Mouse (Mus musculus) midbrain, postnatal 0 days (tissue): Measurements from ENCODE around the gene Rmdn2. TPM values are rescaled to one million over a fixed set of nuclear protein-coding genes. Genes with fewer than 3 reads are reported as not detected.

ENCODE experiments used
- ATAC-seq: fragments of 200-750 bp; cut with Nextera tagmentation; 2 replicates; pipeline ENCODE4 v1.8.0; 2017; ENCODE audit warnings: moderate number of reproducible peaks, mild to moderate bottlenecking, moderate TSS enrichment, moderate library complexity; ENCODE audit not compliant: low FRiP score
- DNase-seq: peaks from one replicate; pipeline ENCODE4 v3.0.0-alpha.2; 2015; ENCODE audit warnings: low spot score
- H3K27ac ChIP-seq: fragments of 300-500 bp; sonication (generic); 2 replicates; pipeline ENCODE4 v1.5.1; 2014; ENCODE audit warnings: low read depth, mild to moderate bottlenecking, low read length, mixed read lengths
- H3K27me3 ChIP-seq: fragments of 300-500 bp; sonication (generic); 2 replicates; pipeline ENCODE4 v1.6.1; 2014; ENCODE audit warnings: low read length, control low read depth, mixed read lengths; ENCODE audit not compliant: insufficient read depth
- H3K36me3 ChIP-seq: fragments of 300-500 bp; sonication (generic); 2 replicates; pipeline ENCODE4 v1.6.1; 2014; ENCODE audit warnings: low read length, control low read depth, mixed read lengths; ENCODE audit not compliant: insufficient read depth
- H3K4me1 ChIP-seq: fragments of 300-500 bp; sonication (generic); 2 replicates; pipeline ENCODE4 v1.6.1; 2014; ENCODE audit warnings: mild to moderate bottlenecking, control low read depth, antibody characterized with exemption, low read length, mixed read lengths; ENCODE audit not compliant: insufficient read depth
- H3K4me2 ChIP-seq: fragments of 300-500 bp; sonication (generic); 2 replicates; pipeline ENCODE4 v1.6.1; 2014; ENCODE audit warnings: low read depth, mild to moderate bottlenecking, low read length, mixed read lengths; ENCODE audit not compliant: poor library complexity, severe bottlenecking
- H3K4me3 ChIP-seq: fragments of 300-500 bp; sonication (generic); 2 replicates; pipeline ENCODE4 v1.5.1; 2014; ENCODE audit warnings: low read depth, mild to moderate bottlenecking, low read length, moderate library complexity
- H3K9ac ChIP-seq: fragments of 300-500 bp; sonication (generic); replicated peaks from 2 replicates; pipeline ENCODE4 v1.6.1; 2014; ENCODE audit warnings: mild to moderate bottlenecking, low read length, moderate library complexity, mixed read lengths; ENCODE audit not compliant: poor library complexity, severe bottlenecking
- H3K9me3 ChIP-seq: fragments of 300-500 bp; sonication (generic); 2 replicates; pipeline ENCODE4 v1.6.1; 2016; ENCODE audit warnings: low read length, control low read depth
- CTCF ChIP-seq: IDR thresholded peaks from 2 replicates; pipeline ENCODE4 v1.5.1; 2016; ENCODE audit warnings: antibody characterized with exemption, mild to moderate bottlenecking
- WGBS: fragments of 180-500 bp; shearing (Covaris S2); extraction: QIAGEN DNeasy Blood & Tissue Kit; methylation state at CpG from one replicate; pipeline ENCODE4 v1.1.7; 2014; 5-methylcytosine and 5-hydroxymethylcytosine counted together
- polyA plus RNA-seq: library from polyadenylated mRNA; unstranded; fragments of >200 nt; fragmentation: Nextera tagmentation; extraction: Ambion mirVana; gene quantifications from 2 replicates; pipeline ENCODE4 v1.2.1, GENCODE M21; 2015
- total RNA-seq: library from RNA; depleted of rRNA; stranded (reverse); fragments of >200 nt; gene quantifications from 2 replicates; pipeline ENCODE4 v1.2.3, GENCODE M21; 2014

The Rmdn2 gene
- total and polyA plus RNA-seq, 2 experiments from 2014 or later, result 2.8 to 10.7 TPM

GRCm38 (mm10) chr17:79622050-79622449 lies 10.4 kb downstream of the Rmdn2 start:
- H3K36me3 ChIP-seq, result no peaks in the 10 kb centered on the region
- 97% methylated on average over 6 of the region's 6 CpGs for WGBS
- no peak for TF ChIP-seq CTCF
- no peak overlapping the region for H3K4me3 ChIP-seq
- ATAC-seq (no peak), DNase-seq (no peak)
- no peaks in the 10 kb centered on the region for H3K9me3 ChIP-seq
- H3K27ac ChIP-seq, result no peak overlapping the region
- no peak overlapping the region for H3K4me2 ChIP-seq
- H3K27me3 ChIP-seq, result no peaks in the 10 kb centered on the region
- no peak overlapping the region for H3K9ac ChIP-seq
- H3K4me1 ChIP-seq, result no peaks in the 10 kb centered on the region

- Histone ChIP-seq H3K4me2 (no peak overlapping the region), H3K27me3 (no peaks in the 10 kb centered on the region), H3K4me1 (no peaks in the 10 kb centered on the region), H3K9me3 (no peaks in the 10 kb centered on the region), H3K36me3 (no peaks in the 10 kb centered on the region), H3K4me3 (no peak overlapping the region), H3K27ac (no peak overlapping the region), H3K9ac (no peak overlapping the region)
- no peak for TF ChIP-seq CTCF
- ATAC-seq (no peak), DNase-seq (no peak)
- WGBS, result 92% methylated on average over 7 of the region's 7 CpGs
These were observed 10.9 kb downstream of the Rmdn2 start for GRCm38 (mm10) chr17:79622574-79622973.

GRCm38 (mm10) chr17:79623841-79624240 lies 12.2 kb downstream of the Rmdn2 start:
- ATAC-seq (no peak), DNase-seq (no peak)
- Histone ChIP-seq H3K27ac (no peak overlapping the region), H3K4me1 (no peaks in the 10 kb centered on the region), H3K4me3 (no peak overlapping the region), H3K9ac (no peak overlapping the region), H3K9me3 (no peaks in the 10 kb centered on the region), H3K4me2 (no peak overlapping the region), H3K27me3 (no peaks in the 10 kb centered on the region), H3K36me3 (no peaks in the 10 kb centered on the region)
- 82% methylated on average over 3 of the region's 3 CpGs for WGBS
- TF ChIP-seq CTCF, result no peak

GRCm38 (mm10) chr17:79626241-79626816 lies 14.7 kb downstream of the Rmdn2 start:
- no peak for ATAC-seq
- H3K36me3 ChIP-seq, result no peaks in the 10 kb centered on the region
- no peak for TF ChIP-seq CTCF

GRCm38 (mm10) chr17:79649893-79650292 lies 38.2 kb downstream of the Rmdn2 start:
- H3K4me2 ChIP-seq, result no peak overlapping the region

More at GRCm38 (mm10) chr17:79626241-79626816, 14.7 kb downstream of the Rmdn2 start:
- no peak overlapping the region for H3K9ac ChIP-seq
- H3K27ac ChIP-seq, result no peak overlapping the region
- H3K4me2 ChIP-seq, result no peak overlapping the region
- no peaks in the 10 kb centered on the region for H3K27me3 ChIP-seq
- H3K9me3 ChIP-seq, result no peaks in the 10 kb centered on the region
- DNase-seq, result no peak
- no peaks in the 10 kb centered on the region for H3K4me1 ChIP-seq
- H3K4me3 ChIP-seq, result no peak overlapping the region
- WGBS, result 77% methylated on average over 12 of the region's 12 CpGs

GRCm38 (mm10) chr17:79650297-79650696 lies 38.6 kb downstream of the Rmdn2 start:
- no peaks in the 10 kb centered on the region for H3K27me3 ChIP-seq
- WGBS, result 90% methylated on average over 5 of the region's 5 CpGs
- TF ChIP-seq CTCF, result no peak
- H3K9me3 ChIP-seq, result no peaks in the 10 kb centered on the region
- no peak for ATAC-seq
- no peak overlapping the region for H3K4me3 ChIP-seq
- no peak overlapping the region for H3K4me2 ChIP-seq
- no peak for DNase-seq
- H3K36me3 ChIP-seq, result no peaks in the 10 kb centered on the region
- H3K4me1 ChIP-seq, result no peaks in the 10 kb centered on the region
- no peak overlapping the region for H3K9ac ChIP-seq
- H3K27ac ChIP-seq, result no peak overlapping the region

More at GRCm38 (mm10) chr17:79649893-79650292, 38.2 kb downstream of the Rmdn2 start:
- Histone ChIP-seq H3K27me3 (no peaks in the 10 kb centered on the region), H3K4me3 (no peak overlapping the region), H3K36me3 (no peaks in the 10 kb centered on the region), H3K4me1 (no peaks in the 10 kb centered on the region), H3K27ac (no peak overlapping the region), H3K9me3 (no peaks in the 10 kb centered on the region), H3K9ac (no peak overlapping the region)
- TF ChIP-seq CTCF, result no peak
- DNase-seq (no peak), ATAC-seq (no peak)
- 84% methylated on average over 4 of the region's 4 CpGs for WGBS
